Mouse (Mus musculus) layer of hippocampus, adult 8-10 months (tissue): ENCODE measurements at regions not wholly inside any gene's neighbourhood (a gene's known extent, or its start where the extent isn't known, plus 50 kb on each side); places are given as distances from the start of the nearest gene placed in this dataset.

Source experiments
- DNase-seq, 2 experiments: peaks; one replicate each; pipeline ENCODE4 v3.0.0; 2022; ENCODE audit warnings: low spot score in 2 of 2

DNA sequence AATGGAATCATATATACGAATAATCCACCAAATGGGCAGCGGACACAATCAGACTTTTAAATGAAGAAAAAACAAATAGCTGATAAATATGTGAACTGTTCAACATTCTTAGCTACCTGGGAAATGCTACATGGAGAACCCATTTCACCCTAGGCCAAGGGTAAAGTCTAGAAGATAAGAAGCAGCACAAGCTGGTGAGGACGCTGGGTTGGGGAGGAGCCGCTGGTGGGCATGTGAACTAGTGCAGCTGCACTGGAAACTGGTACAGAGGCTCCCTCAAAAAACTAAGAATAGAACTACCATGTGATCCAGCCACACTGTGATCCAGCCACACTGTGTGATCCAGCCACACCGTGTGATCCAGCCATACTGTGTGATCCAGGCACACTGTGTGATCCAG, 198.8 kb upstream of the Bmper start:
- DNase-seq, result no peak

DNA sequence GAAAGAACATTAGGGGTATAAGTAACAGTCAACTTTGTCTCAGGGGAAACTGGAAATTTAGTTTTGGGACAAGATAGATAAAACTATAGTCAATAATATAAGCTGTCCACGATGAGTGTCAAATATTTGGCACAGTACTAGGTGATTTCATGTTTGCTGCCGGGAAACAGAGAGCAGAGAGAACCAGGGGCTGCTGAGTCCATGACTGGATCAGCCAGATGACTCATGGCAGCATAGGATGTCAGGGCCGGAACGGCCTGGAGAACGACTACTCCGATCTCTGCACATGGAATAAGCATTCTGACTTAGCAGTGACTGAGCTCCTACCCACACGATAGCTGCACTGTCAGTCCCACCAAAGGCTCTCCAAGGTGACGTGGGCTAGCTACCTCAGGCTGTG, 197.6 kb upstream of the Bmper start:
- no peak for DNase-seq

DNA sequence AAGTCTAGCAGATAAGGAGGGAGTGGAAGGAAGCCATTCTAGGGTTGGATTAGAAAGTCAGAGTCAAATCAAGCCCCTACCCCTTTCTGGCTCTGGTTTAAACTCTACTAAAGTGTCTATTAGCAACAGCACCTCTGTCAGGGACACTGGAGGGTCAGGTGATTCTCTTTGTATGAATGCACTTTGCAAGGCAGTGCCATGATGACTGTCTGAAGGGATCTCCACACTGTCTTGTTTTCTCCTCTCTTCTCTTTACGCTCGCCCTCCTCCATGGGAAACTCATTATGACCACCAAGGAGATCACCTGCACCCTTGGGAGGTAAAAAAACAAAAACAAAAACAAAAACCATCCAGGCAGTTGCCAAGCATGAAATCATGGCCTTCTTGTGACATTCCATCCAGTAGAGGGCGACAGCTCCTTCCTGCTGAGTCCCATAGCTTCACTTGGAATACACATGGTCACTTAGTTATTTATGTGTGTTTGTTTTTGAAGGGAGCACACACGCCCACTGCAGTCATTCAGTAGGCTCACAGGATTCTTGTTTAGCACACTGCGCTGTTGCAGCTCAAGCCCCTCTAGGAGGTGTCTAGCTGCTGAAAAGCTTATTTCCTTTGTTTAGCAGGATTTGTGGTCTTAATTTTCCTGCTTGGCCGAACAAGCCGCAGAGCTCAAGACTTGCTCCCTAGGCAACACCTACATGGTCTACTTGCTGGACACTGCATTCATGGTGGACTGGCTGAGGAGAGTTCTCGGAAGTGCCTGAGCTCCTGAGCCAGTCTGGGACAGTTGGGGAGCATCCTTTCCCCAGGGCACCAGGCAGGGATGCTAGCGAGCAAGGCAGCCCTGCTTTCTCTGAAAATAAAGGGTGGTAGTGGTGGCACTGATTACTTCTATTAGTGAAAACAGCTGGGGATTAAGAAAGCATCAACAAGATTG, 195.2 kb upstream of the Bmper start:
- peak; percentile 30 to 67 for DNase-seq

DNA sequence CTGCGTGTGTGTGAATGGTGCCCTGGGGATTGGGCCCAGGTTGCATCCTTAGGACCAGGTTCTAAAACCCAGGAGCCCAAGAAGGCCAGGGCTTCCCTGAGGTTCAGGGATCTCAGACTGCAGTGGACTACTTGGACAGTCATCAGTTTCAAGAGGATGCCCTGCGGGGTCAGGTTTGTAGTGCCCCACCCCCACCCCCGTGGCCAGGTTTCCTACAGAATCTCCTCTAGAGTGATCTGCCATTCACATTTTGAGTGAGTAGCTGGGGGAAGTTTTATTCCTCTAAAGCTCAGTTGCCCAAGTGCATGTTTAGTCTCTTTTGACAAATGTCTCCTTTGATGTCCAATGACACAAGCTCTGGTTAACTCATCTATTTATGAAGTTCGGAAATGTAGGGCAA, 193.5 kb upstream of the Bmper start:
- DNase-seq, result no peak

DNA sequence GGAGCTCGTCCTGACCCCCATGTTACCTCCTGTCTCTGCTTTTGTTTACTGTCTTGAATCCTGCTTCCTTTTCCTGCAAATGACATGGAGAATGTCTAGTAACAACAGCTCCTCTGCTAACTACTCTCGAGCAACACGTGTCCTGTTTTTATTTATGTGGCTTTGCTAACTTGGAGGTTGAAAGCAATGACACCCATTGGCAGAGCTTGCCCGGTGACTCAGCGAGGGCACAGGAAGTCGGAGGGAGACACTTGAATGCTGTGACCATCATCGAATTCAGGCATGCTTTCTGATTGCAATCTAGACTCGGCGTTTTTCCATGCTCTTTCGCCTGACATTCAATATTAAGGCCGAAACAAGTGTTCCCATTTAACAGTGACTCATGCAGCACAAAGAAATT, 192.7 kb upstream of the Bmper start:
- no peak for DNase-seq

DNA sequence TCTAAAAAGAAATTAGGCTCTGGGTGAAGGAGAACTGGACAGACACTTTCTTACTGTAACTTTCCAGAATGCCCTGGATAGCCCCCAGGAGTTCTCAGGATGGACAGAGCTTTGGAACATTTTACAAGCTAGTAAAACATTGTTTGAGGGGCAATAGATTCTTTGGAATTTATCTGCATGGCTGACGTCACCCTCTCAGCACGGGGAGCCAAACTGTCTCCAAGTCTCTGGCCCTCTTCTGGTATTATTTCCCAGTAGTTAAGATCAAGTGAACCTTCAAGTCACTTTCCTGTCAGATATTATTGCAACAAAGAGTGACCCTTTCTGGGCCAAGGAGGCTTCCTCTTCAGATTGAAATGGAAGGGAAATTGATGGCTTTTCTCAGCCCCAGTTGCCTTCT, 192.3 kb upstream of the Bmper start:
- DNase-seq, result no peak

DNA sequence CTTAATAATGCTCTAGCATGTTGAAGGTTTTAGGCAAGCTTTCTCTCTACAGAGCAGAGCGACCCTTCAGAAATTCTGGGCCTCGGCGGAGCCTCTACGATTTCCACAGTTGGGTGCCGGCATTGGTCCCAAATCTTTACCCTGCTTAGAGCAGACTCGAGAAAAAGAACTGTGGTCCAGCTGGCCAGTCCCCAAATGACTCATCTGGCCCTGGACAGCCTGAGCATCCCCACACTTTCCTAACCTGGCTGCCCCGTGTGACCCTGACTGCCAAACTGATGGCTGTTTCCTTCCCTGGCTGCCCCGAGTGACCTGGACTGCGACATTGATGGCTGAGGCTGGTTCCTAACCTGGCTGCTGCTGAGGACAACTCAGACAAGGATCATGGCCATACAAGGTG, 191.0 kb upstream of the Bmper start:
- DNase-seq, result no peak

DNA sequence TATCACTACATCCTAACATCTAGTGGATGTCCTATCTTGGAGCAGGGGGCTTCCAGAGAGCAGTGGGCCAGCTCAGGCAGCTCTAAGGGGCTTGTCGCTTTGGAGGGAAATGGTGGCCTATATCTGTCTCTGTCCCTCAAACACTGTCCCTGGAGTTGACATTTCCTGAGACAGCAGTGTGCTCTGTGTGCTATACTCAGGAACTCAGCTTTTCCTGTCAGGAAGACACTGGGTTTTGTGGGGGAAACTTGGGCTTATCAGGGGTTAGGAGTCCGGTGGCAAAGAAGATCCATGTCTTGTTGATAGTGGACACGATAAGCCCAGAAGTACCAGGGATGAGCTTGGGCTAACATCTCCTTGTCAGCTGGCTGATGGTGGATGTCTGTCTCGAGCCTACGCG, 187.6 kb upstream of the Bmper start:
- DNase-seq, result no peak

DNA sequence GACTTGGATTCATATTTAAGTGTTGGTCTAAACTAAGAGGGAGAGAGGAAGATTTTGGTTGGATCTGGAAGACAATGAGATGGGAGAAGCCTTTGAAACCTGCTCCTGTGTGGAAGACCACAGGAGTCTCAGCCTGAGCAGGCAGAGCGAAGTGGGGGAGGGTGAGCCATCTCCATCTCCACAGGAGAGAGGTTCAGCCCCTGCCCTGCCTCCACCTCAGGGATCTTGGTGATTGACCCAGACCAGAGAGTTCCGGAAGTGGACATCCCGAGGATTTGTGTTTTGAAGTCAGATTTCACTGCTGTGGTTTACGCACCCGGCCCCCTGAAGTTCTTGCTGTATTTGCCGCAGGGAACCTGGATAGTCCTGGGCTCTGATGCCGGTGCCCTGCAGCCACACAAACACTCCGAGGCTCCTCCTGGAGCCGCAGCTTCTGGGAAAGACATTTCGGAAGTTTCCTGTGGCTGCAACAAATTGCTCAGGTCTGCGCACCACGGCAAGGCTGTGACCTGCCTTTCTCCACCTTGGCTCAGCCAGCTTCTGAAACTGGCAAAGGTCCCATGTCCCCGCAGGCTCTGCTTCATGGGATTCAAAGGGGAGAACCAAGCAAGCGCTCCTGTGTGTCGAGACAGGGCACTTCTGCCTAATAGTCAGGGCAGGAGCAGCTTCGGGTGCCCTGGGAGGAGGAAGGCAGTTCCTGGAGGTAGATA, 186.8 kb upstream of the Bmper start:
- DNase-seq, result no peak

DNA sequence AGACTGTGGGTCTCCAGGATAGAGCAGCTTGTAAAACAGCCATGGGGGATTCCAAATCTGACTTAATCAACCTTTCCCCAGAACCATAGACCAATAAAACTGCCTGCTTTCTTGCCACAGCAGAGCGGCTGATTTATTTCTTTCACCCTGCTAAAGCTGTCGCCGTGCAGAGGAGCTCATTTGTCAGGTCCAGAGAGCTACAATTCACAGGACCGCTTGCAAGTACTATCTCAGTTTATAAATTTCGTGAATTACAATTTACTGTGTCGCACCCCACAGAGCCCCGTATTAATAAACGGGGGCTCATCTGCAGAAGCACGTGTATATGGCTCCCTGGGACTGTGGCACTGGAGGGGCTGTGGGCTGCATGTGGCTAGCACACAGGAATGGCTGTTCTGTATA, 185.4 kb upstream of the Bmper start:
- no peak for DNase-seq

DNA sequence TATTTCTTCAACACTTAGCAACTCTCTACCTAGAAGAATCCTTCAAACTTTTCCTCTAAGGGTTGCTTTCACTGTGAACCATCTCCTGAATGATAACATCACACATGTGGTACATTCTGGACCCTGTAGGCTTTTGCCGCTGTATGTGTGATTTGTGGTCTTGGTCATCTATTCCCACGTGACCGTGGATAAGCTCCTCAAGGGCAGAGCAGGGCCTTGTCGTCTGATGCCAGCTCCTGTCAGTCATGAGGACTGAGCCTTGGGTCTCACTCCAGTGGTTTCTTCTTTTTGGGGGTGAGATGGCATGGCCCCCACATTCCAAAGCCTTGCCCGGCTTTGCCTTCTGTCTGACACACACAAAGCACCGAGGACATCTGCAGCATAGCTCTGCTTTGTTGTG, 183.3 kb upstream of the Bmper start:
- DNase-seq, result no peak

DNA sequence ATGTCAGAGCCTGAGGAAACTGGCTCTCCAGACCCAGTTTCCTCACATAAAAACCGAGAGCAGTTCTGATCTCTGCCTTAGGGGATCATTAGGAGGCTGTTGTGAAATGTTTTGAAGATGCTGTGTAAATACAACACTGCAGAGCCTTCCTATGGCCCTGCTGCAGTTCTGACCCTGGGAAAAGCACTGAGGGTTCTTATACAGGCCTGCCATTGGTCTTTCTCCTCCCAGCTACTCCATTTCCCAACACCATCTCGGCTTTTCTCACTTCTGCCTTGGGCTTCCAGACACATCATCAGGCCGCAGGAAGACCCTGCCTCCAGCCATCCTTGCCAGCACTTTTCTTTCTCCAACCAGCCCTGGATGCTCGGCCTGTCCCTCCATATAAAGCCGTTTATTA, 181.9 kb upstream of the Bmper start:
- DNase-seq, result no peak

DNA sequence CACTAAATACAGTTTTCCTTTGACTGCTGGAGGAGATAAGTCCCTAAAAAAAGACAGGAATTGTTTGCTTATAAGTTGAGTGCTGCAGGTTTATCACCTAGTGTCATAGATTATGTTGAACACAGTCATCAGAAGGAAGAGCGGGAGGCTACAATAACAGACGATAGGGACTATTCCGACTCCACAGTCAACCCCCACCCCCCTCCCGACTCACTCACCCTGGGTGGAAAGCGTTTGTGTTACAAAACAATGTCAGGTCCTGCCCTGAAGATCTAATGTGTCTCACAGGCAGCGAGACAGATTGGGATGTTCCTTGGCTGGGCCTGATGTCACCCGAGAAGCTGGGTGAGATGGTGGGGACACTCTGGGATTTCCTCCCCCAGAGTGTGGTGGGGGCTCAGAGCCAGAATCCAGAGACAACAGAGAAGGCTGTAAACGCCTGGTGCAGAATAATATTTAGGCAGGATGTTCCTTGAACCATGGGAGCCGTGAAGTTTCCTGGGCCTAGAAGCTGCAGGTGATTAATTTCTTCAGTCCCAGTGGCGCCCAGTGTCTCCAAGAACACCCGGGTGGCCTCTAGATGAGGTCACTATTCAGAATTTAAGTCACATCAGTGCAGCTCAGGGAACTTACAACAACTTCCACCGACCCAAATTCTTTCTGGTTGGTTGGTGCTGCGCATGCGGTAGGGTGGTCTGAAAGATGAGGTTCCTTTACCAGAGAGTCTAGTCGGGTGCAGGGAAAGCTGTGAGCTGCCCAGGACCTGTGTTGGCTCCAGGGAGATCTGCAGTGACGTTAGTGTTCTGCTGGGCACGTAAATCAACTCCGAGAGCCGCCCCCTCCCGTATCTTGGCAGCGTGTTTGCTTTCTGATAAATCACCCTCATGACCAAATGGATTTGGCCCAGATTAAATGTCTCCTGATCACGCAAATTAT, 181.1 kb upstream of the Bmper start:
- no peak for DNase-seq

DNA sequence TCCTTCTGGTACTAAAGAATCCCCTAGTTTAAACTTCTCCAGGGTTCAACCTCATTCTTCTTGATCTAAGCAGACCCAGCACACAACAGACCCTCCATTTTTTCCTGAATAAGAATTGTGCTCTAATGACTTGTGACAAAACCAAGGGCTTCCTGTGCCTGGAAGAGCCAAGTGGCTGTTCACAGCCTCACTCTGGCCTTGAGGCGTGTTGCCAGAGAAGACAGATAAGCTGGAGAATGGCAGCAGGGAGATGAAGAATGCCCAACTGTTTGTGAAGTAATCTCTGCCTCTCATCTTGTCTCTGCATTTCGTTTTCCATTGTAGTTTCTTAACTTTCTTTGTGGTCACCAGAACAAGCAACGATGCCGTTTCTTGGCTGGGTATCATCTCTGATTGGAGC, 179.9 kb upstream of the Bmper start:
- no peak for DNase-seq

DNA sequence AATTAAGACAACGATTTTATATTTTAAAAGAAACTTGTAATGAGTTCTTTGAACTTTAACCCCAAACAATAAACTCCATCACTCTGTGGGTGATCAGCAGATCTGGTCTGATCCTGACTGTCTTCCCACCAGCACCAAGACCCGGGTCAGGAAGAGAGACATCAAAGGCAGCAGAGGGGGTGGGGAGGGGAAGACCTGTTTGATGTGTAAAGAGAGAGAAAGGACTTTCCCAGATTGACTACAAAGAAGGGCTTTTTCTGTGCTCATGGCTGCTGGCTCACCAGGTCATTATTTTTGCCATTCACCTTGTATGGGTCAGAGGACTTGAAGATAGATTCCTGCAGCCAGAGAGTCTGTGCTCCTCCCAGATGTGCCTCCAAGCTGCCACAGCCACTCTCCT, 177.4 kb upstream of the Bmper start:
- DNase-seq, result no peak

DNA sequence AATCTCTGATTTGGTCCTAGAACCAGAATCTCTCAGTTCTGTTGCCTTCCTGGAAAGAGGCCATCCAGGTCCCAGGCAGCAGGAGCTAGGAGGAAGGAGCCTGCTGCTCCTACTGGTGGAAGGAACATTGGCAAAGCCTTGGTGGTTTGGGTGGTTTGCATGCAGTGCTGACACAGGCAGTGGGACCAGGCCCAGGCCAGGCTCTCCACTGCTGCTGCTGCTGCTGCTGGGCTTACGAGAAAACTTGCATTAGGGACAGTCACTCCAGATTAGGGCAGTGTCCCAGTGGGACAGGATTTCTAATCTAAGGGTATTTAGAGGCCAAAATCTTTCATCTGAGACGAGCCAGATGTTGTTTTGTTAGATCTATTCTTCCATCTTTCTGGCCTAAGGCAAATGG, 172.1 kb upstream of the Bmper start:
- no peak for DNase-seq

DNA sequence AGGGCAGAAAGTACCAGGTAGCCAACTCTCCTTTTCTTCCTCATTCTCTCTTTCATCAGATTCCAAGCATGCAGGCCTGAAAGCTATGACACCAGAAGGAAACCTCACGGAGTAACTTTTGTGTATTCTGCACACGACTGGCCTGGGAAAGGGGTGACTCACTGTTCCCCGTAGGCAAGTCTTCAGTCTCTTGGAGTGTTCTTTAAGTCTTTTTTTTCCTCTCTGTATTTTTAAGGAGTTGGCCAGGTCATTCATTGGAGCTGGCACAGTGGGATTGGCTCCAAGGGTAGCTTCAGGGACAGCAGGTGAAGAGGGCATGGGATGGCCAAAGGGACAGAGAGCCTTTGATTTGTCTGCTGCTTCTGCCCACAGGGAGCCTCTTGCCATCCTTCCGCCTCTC, 163.3 kb upstream of the Bmper start:
- no peak for DNase-seq

DNA sequence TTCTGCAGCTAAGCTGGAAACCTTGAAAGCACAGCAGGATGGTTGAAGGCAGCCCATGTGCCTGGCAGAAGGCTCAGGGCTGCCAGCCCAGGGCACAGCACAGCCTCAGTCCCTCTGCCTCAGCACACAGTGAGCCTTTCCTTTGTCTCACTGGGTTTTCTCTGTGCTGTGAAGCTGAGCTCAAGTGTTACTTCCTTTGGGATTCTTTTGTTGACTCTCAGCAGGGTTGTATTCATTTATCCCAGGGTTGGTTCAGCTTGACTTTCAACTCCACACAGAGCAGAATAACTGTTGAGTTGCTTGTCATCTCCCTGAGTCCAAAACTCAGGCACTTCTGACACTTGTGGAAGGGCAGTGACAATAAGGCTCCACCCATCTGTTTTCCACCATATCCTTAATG, 162.3 kb upstream of the Bmper start:
- DNase-seq, result no peak

DNA sequence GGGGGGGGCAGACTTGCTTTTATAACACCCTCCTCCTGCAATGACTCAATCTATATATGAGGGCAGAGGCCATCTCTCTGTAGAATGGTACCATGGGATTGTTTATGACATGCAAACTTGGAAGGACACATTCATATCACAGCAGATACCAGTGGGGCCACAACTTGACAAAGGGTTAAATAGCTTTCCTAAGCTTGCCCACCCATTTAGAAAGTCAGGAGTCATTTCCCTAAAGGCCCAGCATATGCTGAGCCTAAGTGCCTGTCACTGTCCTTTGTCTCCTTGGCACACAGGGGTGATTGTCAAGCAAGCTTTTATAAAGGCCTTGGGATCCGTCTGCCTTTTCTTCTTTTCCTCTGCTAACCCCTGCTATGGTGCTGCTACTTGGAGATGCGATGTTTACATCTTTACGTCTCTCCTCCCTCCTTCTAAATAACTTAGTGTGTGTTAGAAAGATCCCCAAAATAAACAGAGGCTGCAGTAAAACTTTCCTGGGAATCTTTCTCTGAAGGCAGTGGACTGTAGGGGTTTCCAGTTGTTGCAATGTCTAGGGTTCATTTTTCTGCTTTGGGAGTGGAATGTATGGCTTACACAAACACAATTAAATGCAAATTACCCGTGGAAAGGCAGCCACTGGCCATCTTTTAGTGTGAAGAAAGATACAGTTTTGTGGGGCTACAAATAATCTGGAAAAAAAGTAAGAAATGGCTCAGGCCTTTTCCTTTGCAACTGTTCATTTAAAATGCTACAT, 161.5 kb upstream of the Bmper start:
- DNase-seq, result no peak

DNA sequence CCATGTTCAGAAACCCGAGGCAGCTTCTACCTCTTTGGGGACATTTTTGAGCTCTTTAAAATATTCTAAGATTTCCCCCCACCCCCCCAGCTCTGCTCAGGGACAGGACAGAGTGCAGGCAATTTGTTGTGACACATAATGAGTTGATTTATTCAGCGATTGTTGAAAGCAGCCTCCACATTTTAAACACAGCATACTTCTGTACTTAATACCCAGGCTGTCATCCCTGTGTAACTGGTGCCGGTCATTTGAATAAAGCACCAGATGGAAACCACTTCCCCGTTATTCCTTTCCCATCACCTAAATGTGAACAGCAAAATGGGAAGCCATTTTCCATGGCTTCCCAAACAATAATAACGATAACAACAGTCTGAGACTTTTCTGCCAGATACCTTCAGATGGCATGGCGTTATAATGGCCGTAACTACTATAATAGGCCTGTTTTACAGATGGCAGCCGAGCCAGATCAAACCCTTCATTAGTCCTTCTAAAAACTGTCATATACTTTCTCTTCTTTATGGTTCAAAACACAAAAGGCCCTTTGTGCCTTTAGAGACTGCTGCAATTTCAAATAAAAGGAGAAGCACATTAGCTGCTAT, 160.7 kb upstream of the Bmper start:
- DNase-seq, result no peak
